Mouse (Mus musculus): Measurements from ENCODE around the gene Birc5. TPM values are rescaled to one million over a fixed set of nuclear protein-coding genes. Genes with fewer than 3 reads are reported as not detected.
"Not testable (repeated sequence)": the region's sequence is repeated elsewhere in the genome, so short reads cannot be mapped to it uniquely, and the experiment has no call there.

Birc5 gene
- under 1 TPM; 0.74 to 0.84 TPM for total RNA-seq (2021)
- long read RNA-seq, experiment 1, result 0 reads
- long read RNA-seq, experiment 2, transcript Birc5-201 (4 exons, 947 nt), result major isoform, 5 of 6 reads
- long read RNA-seq, experiment 2, partial matches to known transcripts, result 1 of 6 reads
- long read RNA-seq, experiment 2, other reads (novel, unspliced or antisense), result 0 of 6 reads

DNA sequence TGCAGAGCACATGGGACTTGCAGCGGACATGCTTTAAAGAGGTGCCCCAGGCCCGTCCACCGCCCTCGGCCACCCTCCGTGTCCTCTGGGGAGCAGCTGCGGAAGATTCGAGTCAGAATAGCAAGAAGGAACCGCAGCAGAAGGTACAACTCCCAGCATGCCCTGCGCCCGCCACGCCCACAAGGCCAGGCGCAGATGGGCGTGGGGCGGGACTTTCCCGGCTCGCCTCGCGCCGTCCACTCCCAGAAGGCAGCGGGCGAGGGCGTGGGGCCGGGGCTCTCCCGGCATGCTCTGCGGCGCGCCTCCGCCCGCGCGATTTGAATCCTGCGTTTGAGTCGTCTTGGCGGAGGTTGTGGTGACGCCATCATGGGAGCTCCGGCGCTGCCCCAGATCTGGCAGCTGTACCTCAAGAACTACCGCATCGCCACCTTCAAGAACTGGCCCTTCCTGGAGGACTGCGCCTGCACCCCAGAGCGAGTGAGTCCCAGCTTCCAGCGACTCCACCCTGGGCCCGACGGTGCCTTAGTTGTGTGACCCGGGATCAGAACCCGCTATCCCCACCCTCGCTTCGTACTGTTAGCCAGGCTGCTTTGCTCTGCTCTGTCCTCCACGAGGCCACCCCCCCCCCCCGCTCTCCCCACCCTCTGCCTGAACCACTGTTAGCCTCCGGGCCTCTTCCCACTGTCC, at the start of gene Birc5:
Gene Birc5 (plus strand): TSS at position 267 of the 687 bp plus-strand sequence.
- intact Hi-C loops (cut with DNase I), result no loop called here
- DNase-seq, result peak; percentile 94

DNA sequence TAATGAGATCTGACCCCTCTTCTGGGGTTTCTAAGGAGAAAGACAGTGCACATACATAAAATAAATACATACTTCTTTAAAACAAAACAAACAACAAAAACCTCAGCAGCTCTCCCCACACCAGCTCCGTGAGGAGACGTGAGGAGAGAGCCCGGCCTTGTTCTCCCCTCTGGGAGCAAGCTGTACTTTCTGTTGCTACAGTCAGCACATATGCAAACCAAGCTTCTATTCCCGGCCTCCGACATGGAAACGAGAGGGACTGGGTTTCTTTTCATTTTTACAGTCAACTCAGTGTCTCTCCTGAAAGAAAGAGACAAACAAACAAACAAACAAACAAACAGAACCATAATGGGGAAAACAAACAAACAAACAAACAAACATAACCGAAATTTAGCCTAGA, 49.0 kb upstream of the Birc5 start:
- no peak for DNase-seq
- intact Hi-C loops (cut with DNase I), result no loop called here

DNA sequence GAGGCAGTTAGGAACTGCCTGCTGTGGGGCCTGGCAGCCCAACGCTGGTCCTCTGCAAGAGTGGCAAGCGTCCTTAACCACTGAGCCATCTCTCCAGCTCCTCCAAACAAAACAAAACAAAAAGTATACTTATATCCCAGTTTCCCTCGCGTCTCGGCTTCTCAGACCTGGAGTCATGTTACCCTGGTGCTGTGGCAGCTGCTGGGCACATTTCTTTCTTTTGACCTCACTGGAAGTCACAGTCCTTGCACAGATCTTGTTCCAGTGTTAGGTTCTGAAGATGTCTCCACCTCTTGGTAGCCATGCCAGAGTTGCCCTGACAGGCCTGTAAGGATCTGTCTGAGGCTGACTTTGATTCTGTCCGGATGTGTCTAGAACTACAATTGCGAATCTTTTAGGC, 47.4 kb upstream of the Birc5 start:
- intact Hi-C loops (cut with DNase I), result no loop called here
- DNase-seq, result no peak

DNA sequence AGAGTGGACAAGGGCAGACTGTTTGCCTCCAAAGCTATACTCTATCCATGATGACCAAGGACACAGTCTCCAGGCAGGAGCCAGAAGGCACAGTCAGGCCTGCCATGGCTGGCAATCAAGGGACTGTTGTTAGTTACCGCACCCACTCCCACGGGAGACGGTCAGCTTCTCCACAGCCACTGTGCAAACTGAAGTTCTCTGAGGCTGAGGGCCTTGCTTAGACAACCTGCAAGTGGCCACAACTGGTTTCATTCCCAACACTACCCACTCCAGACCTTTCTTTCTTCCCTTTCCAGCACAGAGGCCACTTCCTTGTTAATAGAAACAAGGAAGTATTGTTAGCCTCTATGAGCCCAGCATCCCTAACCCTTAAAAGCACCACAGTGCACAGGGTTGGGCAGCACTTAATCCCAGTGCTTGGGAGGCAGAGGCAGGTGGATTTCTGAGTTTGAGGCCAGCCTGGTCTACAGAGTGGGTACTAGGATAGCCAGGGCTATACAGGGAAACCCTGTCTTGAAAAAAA, 45.8 kb upstream of the Birc5 start:
- DNase-seq, result no peak
- intact Hi-C loops (cut with DNase I), result no loop called here

DNA sequence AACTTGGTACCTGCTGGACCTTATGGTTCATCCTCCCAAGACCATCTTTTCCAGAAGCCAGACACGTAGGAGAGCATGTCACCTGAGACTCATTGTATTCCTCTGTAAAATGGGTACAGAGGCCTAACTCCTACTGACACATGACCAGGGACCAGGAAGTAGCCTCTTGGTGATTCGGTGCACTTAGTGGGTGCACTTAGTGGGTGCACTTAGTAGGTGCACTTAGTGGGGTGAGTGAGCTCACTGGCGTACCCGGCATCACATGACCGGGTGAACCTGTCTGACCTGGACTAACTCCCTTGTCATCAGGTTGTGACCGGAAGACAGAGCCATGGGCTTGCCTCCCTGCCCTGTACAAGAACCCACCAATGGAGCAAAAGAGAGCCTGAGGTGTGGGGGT, 42.3 kb upstream of the Birc5 start:
- no peak for DNase-seq
- intact Hi-C loops (cut with DNase I), result no loop called here

DNA sequence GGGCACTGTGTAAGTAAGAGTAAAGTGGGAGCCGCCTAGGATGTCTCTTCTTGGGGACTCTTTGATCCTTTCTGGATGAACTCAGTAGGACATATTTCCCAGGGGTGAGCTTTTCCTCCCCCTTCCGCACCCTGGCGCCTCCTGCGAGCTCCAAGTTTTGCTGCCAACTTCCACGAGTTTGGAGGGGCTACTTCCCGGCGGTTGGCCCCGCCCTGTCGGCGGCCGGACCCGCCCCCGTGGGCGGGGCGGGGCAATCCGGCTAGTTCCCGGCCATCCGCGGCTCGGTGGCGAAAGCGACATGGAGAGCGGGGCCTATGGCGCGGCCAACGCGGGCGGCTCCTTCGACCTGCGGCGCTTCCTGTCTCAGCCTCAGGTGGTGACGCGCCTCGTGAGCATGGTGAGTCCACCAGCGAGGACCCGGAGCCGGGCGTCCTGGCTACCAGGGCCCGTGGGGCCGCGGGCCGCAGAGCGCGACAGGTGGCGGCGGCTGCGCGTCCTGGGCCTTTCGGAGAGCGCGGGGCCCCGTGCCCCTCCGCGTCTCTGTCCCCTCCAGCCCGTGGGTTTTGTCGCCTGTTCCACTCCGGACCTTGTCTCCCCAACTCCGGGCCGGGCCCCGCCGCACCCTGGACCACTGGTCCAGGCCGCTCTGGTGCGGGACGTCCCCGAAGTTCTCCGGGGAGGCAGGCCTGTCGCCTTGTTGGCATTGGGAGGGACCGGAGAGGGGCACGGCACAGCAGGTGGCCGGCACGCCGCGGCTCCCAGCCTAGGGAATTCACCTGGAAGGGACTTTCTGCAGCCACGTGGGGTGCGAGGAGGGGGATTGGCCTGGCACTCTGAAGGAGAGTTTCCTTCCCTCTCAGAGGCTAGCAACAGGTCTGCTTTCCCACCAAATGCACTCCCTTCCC, 39.4 kb upstream of the Birc5 start, which contains the start of the genes Gm20708 and Syngr2:
Gene Gm20708 (plus strand): TSS at position 262 of the 905 bp plus-strand sequence.
Gene Syngr2 (plus strand): TSS at position 262 of the 905 bp plus-strand sequence.
- intact Hi-C loops (cut with DNase I), result no loop called here
- DNase-seq, result peak; percentile 69 to 72

DNA sequence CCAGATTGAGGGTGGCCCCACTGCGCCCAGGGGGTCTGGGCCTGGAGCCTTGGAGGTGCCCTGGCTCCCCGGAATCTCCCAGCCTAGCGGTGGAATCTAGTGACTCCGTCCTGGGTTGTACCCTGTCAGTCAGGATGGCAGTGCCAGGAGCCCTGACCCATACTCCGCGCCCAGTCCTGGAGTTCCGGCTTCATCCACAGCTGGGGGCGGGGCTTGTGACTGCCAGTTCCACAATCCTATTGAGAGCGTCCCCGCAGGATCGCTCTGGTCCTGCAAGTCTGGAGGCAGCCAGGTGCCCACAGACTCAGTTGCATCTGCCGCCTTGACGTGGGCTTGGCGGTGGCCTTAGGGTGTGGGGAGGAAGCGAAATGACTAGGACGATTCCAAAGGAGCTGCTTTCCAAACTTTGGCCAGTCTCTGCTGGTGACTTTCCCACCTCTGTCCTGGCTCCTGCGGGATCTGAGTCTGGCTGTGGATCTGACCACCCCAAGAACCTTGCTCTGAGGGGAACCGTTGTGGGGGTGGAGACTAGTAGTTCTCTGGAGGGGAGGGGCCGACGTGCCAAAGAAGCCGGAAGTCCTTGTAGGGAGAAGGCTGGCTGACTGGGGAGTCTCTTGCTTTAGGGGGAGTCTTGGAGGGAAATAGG, 38.5 kb upstream of the Birc5 start:
- peak; percentile 75 to 87 for DNase-seq
- intact Hi-C loops (cut with DNase I), result no loop called here

DNA sequence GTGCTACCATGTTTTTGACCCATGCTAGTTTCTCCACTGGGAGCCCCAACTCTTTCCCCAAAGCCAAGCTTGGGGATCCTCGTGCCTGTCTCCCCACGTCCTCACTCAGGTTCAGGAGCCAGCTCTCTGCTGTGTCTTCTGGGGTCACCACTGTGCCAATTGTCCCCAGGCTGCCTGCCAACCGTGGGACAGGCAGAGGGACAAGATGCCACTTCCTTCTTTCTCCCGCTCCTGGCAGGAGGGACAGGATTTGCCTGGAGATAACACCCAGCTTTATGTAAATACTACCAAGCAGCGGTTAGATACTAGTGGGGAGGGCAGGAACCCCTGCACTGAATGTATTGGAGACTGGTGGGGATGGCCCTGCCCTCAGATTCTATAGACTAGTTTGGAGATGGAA, 35.2 kb upstream of the Birc5 start:
- intact Hi-C loops (cut with DNase I), result no loop called here
- DNase-seq, result no peak

DNA sequence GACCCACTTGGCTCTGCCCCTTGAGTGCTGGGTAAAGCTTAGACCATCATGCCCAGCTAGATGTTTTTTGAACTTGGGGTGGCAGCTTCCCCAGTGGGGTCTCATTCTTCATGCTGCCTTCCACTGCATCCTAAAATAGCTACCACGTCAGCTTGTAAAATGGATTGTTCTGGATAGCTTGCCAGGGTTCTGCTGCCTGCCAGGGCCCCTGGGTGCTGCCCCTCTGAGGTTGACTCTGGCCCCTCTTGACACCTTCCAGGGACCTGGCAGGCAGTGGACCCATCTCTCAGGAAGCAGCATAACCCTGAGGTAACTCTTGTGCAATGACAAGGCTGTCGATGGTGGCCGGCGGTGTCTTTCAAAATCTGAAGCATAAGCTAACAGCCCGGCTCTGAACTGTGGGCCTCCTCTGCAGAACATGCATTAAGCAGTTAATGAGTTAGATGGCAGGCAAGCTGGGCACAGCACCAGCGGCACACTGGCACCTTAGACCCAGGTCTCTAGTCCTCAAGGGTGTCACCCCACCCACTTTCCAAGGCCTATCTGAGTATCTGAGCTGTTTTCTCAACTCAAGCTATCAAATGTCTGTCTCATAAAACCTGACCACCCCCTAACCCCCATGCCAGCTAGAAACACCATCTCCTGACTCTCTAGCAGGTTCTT, 34.2 kb upstream of the Birc5 start:
- no peak for DNase-seq
- intact Hi-C loops (cut with DNase I), result no loop called here

DNA sequence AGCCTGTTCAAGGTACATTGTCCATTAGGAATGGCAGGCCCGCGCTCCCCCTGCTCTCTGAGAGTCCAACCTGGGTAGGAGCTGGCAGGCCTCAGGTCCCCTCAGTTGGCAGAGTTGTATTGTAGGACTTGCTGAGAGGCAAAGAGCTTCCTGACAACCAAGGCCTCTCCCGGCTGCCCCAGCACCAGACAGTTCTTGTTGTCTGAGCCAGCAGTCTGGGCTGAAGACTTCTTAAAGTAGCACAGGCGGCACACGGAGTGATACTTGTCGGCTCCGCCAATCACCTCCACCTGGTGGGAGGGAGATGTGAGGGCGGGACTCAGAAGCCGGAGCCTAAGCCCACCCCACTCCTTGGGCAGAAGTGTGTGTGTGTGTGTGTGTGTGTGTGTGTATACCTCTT, 33.2 kb upstream of the Birc5 start:
- intact Hi-C loops (cut with DNase I); DNase-seq: not testable (repeated sequence)

DNA sequence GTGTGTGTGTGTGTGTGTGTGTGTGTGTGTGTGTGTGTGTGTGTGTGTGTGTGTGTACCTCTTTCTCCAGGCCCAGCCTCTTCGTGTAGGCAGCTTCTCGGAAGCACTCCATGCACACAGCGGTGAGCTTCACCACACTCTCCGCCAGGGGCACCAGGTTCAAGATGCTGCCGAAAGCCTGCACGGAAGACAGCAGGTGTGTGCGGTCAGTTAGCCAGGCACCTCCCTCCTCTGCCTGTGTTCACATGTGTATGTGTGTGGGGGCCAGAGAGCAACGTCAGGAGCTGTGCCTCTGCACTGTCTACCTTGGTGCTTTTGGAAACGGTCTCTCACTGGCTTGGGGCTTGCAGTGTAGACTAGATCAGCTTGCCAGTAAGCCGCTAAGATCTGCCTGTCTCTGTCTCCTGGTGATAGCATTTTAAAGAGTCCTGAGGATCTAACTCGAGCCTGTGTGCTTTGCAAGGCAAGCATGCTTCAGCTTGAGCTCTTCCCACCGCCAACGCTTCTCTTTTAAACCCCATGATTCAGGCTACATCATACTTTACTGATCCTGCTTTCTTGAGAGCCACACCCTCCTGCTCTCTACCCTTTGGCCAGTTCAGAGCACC, 32.6 kb upstream of the Birc5 start:
- no peak for DNase-seq
- intact Hi-C loops (cut with DNase I), result no loop called here

DNA sequence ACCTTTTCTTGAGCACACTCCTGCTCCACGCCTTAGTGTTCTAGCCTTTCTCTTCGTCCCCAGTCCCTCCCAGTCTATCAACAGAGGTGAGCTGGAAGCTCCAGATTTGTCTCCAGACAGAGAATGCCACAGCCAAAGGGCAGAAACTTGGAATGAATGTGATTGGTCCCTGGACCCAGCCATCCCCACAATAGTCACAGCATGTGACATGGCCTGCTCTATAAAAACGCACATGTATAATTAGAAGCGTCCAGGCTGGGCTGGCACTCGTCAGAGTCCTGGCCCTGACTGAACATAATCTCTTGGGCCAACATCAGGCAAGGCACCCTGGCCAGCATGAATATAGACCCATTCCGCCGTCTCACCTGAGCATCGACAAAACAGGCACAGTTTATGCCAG, 30.0 kb upstream of the Birc5 start:
- intact Hi-C loops (cut with DNase I), result no loop called here
- peak; percentile 46 to 50 for DNase-seq

DNA sequence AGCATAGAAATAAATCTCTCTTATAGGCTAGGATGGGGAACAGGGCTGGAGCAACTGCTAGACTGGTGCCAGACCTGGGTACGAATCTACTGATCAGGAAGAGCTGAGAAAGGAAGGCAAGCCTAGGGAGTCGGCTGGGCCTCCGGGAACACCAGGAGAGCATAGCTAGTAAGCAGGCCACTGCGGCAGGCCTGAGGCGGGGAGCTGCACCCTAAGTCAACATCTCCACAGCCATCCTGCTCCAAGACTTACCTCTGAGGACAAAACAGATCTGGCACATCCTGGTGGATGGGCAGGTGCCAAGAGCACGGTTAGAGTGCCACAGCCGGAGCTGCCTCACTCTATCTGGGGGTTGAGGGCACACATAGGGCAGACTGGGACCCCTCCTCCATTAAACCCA, 28.9 kb upstream of the Birc5 start:
- no peak for DNase-seq
- intact Hi-C loops (cut with DNase I), result no loop called here

DNA sequence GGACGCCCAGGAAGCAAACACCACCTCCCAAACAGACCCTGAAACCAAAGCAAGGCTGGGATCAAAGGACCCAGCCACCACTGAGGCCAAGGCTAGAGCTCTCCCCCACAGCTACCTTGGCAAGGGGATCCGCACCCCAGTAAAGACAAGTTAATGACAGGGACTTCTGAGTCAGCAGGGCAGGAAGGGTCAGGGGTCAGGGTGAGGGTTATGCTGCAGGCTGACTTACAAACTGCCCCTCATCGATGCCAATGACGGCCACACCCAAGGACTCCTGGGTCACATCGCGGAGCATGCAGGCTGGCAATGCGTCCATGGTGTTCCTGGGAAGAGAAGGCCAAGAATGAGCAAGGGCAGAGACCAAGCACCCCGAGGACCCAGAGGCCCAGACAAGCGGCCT, 27.2 kb upstream of the Birc5 start:
- intact Hi-C loops (cut with DNase I), result no loop called here
- DNase-seq, result no peak

DNA sequence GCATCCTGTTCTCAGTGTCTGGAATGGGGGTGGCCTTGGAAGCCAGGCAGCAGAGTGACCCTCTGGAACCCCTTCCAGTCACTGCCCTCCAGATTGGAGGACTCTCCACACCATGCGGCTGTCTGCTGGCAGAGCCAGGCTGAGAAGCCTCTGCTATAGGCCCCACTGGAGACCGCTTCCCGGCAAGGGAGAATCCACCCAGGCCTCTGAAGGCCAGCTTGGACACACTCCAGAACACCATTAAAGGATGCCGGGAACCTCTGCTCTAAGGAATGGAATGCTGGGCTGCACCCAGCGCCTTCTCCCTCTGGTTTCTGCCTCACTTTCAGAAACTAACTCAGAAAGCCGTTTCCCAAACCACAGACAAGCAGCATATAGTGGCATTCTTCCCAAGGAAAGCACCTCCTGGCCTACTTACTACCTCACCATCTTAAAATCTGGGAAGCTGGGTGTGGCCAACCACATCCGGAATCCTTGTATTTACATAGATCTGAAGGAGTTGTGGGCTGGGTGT, 26.3 kb upstream of the Birc5 start:
- peak in 1 of 2 experiments; percentile 28 for DNase-seq
- intact Hi-C loops (cut with DNase I), result no loop called here

DNA sequence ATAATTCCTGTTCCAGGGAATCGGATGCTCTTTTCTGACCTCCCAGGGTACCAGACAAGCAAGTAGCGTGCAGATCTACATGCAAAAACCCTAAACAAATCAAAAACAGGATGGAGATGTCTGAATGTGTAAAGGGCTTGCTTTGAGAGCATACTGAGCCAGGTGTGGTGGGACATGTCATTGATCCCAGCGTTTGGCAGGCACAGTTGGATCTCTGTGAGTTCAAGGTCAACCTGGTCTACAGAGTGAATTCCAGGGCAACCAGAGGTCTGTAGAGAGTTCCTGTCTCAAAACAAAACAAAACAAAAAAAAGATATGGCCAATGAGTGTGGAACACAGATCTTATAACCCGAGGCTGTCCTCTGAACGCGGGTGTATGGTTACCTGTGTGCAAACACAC, 25.6 kb upstream of the Birc5 start:
- intact Hi-C loops (cut with DNase I), result no loop called here
- DNase-seq, result no peak

DNA sequence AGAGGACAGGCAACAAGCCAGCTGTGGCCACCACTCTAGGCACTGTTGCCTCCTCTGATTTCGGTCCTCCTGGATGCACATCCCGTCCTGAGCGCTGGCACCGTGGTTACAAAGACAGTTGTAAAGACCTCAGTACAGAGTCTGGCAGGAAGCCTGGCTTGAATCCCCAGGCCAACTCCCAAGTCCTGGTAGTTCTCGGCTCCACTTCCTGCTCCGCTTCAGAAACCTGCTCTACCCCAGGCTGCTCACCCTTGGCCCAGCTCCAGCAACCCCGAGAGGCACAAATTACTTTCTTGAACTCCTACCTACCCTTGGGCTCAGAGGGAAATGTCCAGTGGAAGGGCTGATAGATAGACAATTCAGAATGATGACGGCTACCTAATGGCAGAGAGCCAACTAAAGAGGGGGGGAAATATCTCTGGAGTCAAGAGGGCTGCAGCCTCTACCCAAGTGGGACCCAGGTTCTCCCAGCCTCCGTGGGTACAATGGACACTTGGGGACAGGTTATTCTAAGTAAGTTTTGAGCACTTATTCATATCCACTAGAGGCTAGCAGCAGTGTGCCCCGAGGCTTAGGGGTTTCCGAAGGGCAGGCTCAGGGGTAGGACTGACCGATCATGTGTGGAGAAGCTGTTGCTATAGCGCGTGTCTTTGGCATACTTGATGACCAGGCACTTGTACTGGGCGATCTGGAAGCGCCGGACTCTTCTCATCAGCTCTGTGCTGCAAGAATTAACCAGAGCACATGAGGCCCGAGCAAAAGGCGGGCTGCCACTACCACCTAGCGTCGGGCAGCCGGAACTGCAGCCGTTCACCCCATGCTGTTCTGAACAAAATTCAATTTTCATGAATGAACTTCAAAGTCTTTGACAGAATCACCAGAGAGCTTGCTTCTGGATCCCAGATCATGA, 24.7 kb upstream of the Birc5 start:
- intact Hi-C loops (cut with DNase I), result no loop called here
- peak; percentile 72 to 78 for DNase-seq
